ENCODE assay signal across 17 mouse cellular contexts in the genomic region with DNA sequence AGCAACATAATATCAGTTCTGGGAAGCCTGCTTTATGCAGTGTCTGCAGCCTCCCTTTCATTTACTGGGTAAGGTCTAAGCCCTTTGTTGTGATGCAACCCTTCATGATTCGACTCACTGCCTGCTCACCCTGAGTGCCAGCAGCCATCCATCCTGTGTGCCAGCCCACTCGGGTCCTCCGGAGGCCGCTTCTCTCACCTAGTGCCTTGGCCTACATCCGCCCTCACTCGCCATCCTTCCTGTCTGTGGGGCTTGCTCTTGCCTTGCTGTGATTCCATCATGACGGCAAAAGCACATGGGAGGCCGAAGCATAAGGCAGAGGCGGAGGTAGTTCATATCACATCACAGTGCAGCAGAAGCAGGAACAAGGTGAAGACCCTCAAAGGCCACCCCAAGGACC. TPM values are rescaled to one million over a fixed set of nuclear protein-coding genes. Genes with fewer than 3 reads are reported as not detected.
DNase-seq lines count a peak whose midpoint lies in the region; ATAC-seq and TF ChIP-seq lines count a peak whose summit lies in the region.
"Had no signal": no experiment of that assay in that cellular context is flagged by ENCODE, and none has a peak within 500 bp of the region (broad histone marks: within the 10 kb centered on the region; RNA-seq: fewer than 3 reads in every experiment).

No protein-coding gene starts in this region.

- H3K36me3 ChIP-seq in hindbrain, embryonic 13.5 days, result no peaks in the 10 kb centered on the region
- H3K36me3 ChIP-seq in hindbrain, embryonic 11.5 days (ENCODE audit: control insufficient read depth, insufficient read depth, low read length), result no peaks in the 10 kb centered on the region
- H3K36me3 ChIP-seq in E14TG2a.4 (ENCODE audit: insufficient read depth, low read length), result no peaks in the 10 kb centered on the region
- H3K36me3 ChIP-seq in erythroblast, embryonic 14.5 days (ENCODE audit: control insufficient read depth), result peaks cover 42% of the 10 kb centered on the region
- no peaks in the 10 kb centered on the region for H3K36me3 ChIP-seq in liver, embryonic 14.5 days (replicated peaks; ENCODE audit: control insufficient read depth, insufficient read depth, low read depth)
- H3K36me3 ChIP-seq: heart, embryonic 15.5 days; midbrain, embryonic 13.5 days had no signal

- no peak for ATAC-seq in hindbrain, embryonic 13.5 days (ENCODE audit: low FRiP score)
- no peak for ATAC-seq in hindbrain, embryonic 11.5 days (ENCODE audit: low FRiP score)
- peak; percentile 24; the same call in 1 of the 2 replicates for ATAC-seq in liver, embryonic 14.5 days (ENCODE audit: insufficient read depth)
- ATAC-seq: hindbrain, postnatal 0 days; midbrain, embryonic 13.5 days had no signal

- no peaks in the 10 kb centered on the region for H3K27me3 ChIP-seq in hindbrain, embryonic 13.5 days
- H3K27me3 ChIP-seq in hindbrain, embryonic 11.5 days (ENCODE audit: control insufficient read depth, insufficient read depth, low read length), result no peaks in the 10 kb centered on the region
- no peaks in the 10 kb centered on the region for H3K27me3 ChIP-seq in E14TG2a.4 (ENCODE audit: insufficient read depth, low read length)
- no peaks in the 10 kb centered on the region for H3K27me3 ChIP-seq in erythroblast, embryonic 14.5 days (ENCODE audit: control insufficient read depth)
- H3K27me3 ChIP-seq in liver, embryonic 14.5 days (ENCODE audit: control insufficient read depth, insufficient read depth, low read length), result no peaks in the 10 kb centered on the region
- H3K27me3 ChIP-seq: heart, embryonic 15.5 days; midbrain, embryonic 13.5 days had no signal

- H3K9me3 ChIP-seq in hindbrain, embryonic 13.5 days, result peaks cover 6% of the 10 kb centered on the region; the same call in 1 of the 2 replicates
- H3K9me3 ChIP-seq in hindbrain, embryonic 11.5 days (ENCODE audit: control insufficient read depth, low read length), result no peaks in the 10 kb centered on the region
- 0 out of 2 replicates have a peak, but pooled peaks cover 3% of the 10 kb centered on the region for H3K9me3 ChIP-seq in E14TG2a.4 (ENCODE audit: low read length)
- H3K9me3 ChIP-seq in erythroblast, embryonic 14.5 days (ENCODE audit: control insufficient read depth, low read length), result peaks cover 5% of the 10 kb centered on the region
- no peaks in the 10 kb centered on the region; the same call in 1 of the 2 replicates for H3K9me3 ChIP-seq in liver, embryonic 14.5 days (ENCODE audit: control insufficient read depth, low read length)
- H3K9me3 ChIP-seq: heart, embryonic 15.5 days; midbrain, embryonic 13.5 days had no signal

- 80% methylated on average over 9 of the region's 9 CpGs for WGBS in hindbrain, embryonic 13.5 days
- 91% methylated on average over 9 of the region's 9 CpGs for WGBS in hindbrain, embryonic 11.5 days
- 66% methylated on average over 9 of the region's 9 CpGs for WGBS in liver, embryonic 14.5 days (ENCODE audit: insufficient replicate concordance)

- peaks cover 24% of the 10 kb centered on the region for H3K4me1 ChIP-seq in hindbrain, embryonic 13.5 days (replicated peaks)
- H3K4me1 ChIP-seq in hindbrain, embryonic 11.5 days (replicated peaks; ENCODE audit: control insufficient read depth, insufficient read depth, low read length), result no peaks in the 10 kb centered on the region
- peaks cover 48% of the 10 kb centered on the region for H3K4me1 ChIP-seq in E14TG2a.4 (replicated peaks; ENCODE audit: low read depth, low read length)
- H3K4me1 ChIP-seq in erythroblast, embryonic 14.5 days (ENCODE audit: control insufficient read depth), result peaks cover 83% of the 10 kb centered on the region
- H3K4me1 ChIP-seq in liver, embryonic 14.5 days (replicated peaks; ENCODE audit: control insufficient read depth in 2 of 2, insufficient read depth in 2 of 2, low read length in 1 of 2), result peaks cover 49 to 54% of the 10 kb centered on the region in 2 experiments

- H3K9ac ChIP-seq in hindbrain, embryonic 13.5 days, result no peak overlapping the region
- no peak overlapping the region for H3K9ac ChIP-seq in hindbrain, embryonic 11.5 days (ENCODE audit: low read depth, low read length)
- peak overlapping the region; percentile 64 for H3K9ac ChIP-seq in liver, embryonic 14.5 days (replicated peaks)
- H3K9ac ChIP-seq: heart, embryonic 15.5 days; midbrain, embryonic 13.5 days had no signal

- H3K4me2 ChIP-seq in hindbrain, embryonic 13.5 days, result no peak overlapping the region
- H3K4me2 ChIP-seq in hindbrain, embryonic 11.5 days (replicated peaks; ENCODE audit: low read depth, low read length), result no peak overlapping the region
- H3K4me2 ChIP-seq in liver, embryonic 14.5 days (ENCODE audit: low read depth), result peak overlapping the region; percentile 68
- H3K4me2 ChIP-seq: heart, embryonic 15.5 days; midbrain, embryonic 13.5 days had no signal

- no peak for TF ChIP-seq CTCF in E14TG2a.4 (conservative IDR thresholded peaks at IDR 0.05; ENCODE audit: low read length)
- no peak for TF ChIP-seq CTCF in liver, embryonic 14.5 days (IDR thresholded peaks at IDR 0.05; ENCODE audit: low read depth)

- H3K4me3 ChIP-seq in hindbrain, embryonic 13.5 days, result no peak overlapping the region
- H3K4me3 ChIP-seq in hindbrain, embryonic 11.5 days (ENCODE audit: low read depth, low read length), result no peak overlapping the region
- H3K4me3 ChIP-seq in E14TG2a.4 (replicated peaks; ENCODE audit: low read length), result peak overlapping the region; percentile 43; the same call in 1 of the 2 replicates
- H3K4me3 ChIP-seq in erythroblast, embryonic 14.5 days (replicated peaks), result peak overlapping the region; percentile 61
- peak overlapping the region; percentile 19 to 36 for H3K4me3 ChIP-seq in liver, embryonic 14.5 days (ENCODE audit: insufficient read depth in 1 of 2, low read depth in 2 of 2, low read length in 2 of 2)
- H3K4me3 ChIP-seq: heart, embryonic 15.5 days; midbrain, embryonic 13.5 days had no signal

- no peak for TF ChIP-seq EP300 in liver, embryonic 14.5 days (IDR thresholded peaks at IDR 0.05; ENCODE audit: low read depth)

- peak overlapping the region; percentile 30; the same call in 1 of the 2 replicates for H3K27ac ChIP-seq in hindbrain, embryonic 13.5 days
- no peak overlapping the region for H3K27ac ChIP-seq in hindbrain, embryonic 11.5 days (ENCODE audit: low read depth, low read length)
- peak overlapping the region; percentile 94 for H3K27ac ChIP-seq in liver, embryonic 14.5 days
- H3K27ac ChIP-seq: heart, embryonic 15.5 days; hindbrain, postnatal 0 days; midbrain, embryonic 13.5 days; stomach, postnatal 0 days had no signal

- DNase-seq in hindbrain, embryonic 11.5 days (ENCODE audit: low spot score), result no peak
- no peak for DNase-seq in liver, embryonic 14.5 days (ENCODE audit: low read depth in 3 of 3, low spot score in 3 of 3)
- no peak for DNase-seq in kidney, postnatal 14 days
- DNase-seq in adrenal gland, adult 2 months, result no peak
- DNase-seq in layer of hippocampus, postnatal 14 days (ENCODE audit: low spot score in 2 of 2), result no peak
- DNase-seq: cerebellum, adult 8-10 months; gastrocnemius, postnatal 14 days; kidney, adult 8-10 months; spleen, adult 18-20 months; thymus, postnatal 4 days had no signal

RNA-seq across cellular contexts. Expression of gene St3gal3, which starts 56.1 kb away (rescaled TPM):
- polyA plus RNA-seq in hindbrain, embryonic 13.5 days (2015; fragmentation: Nextera tagmentation; extraction: Ambion mirVana), result 10.5 and 10.8 TPM in 2 replicates
- 5.5 and 6.0 TPM in 2 replicates for polyA plus RNA-seq in hindbrain, embryonic 11.5 days (2014; fragmentation: Nextera tagmentation; extraction: Ambion mirVana)
- polyA plus RNA-seq in erythroblast, embryonic 14.5 days (2012), result 0.70 and 0.85 TPM in 2 replicates
- polyA plus RNA-seq in liver, embryonic 14.5 days (2012; rRNA removed), result 3.2 TPM in 2 replicates
- polyA plus RNA-seq in liver, embryonic 14.5 days (2014; fragmentation: Nextera tagmentation; extraction: Ambion mirVana), result 0.85 and 1.0 TPM in 2 replicates
- 10 to 100 TPM; 36.7 to 45.8 TPM for total RNA-seq in adrenal gland, adult 2 months (2021)
- 44.3 and 56.7 TPM in 2 replicates for polyA plus RNA-seq in adrenal gland, adult 2 months (2012; rRNA removed)
- total RNA-seq in layer of hippocampus, postnatal 14 days (2021), result 10 to 100 TPM; 40.7 to 43.0 TPM

Comparison
In these comparisons a context has a peak if more than half of its experiments do, and no peak if none do; other contexts are left out.
1. H3K4me3 ChIP-seq: peak in E14TG2a.4 (single experiment), erythroblast, embryonic 14.5 days (single experiment) and liver, embryonic 14.5 days (2 of 2); none in hindbrain, embryonic 13.5 days (single experiment) and hindbrain, embryonic 11.5 days (single experiment).